Mouse (Mus musculus) cerebellum, adult 2 months (tissue): ENCODE data around the gene Aktip. TPM values are rescaled to one million over a fixed set of nuclear protein-coding genes. Genes with fewer than 3 reads are reported as not detected.

Experiments
- DNase-seq, 2 experiments: peaks; one replicate each; pipeline ENCODE4 v3.0.0; 2021
- H3K27ac ChIP-seq: fragments of 200-500 bp; 2 replicates; pipeline ENCODE4 v1.5.1; 2012; ENCODE audit warnings: low read length, control low read depth, inconsistent platforms; ENCODE audit not compliant: insufficient read depth
- H3K27me3 ChIP-seq: fragments of 200-500 bp; 2 replicates; pipeline ENCODE4 v1.6.1; 2012; ENCODE audit warnings: inconsistent platforms, mild to moderate bottlenecking, low read length, moderate library complexity; ENCODE audit not compliant: control insufficient read depth, insufficient read depth
- H3K4me1 ChIP-seq: fragments of 200-500 bp; 2 replicates; pipeline ENCODE4 v1.6.1; 2011; ENCODE audit warnings: low read length; ENCODE audit not compliant: control insufficient read depth, insufficient read depth
- H3K4me3 ChIP-seq: fragments of 200-500 bp; replicated peaks from 2 replicates; pipeline ENCODE3; 2011; ENCODE audit warnings: mild to moderate bottlenecking, low read depth, low read length, control low read depth; ENCODE audit not compliant: insufficient read depth
- CTCF ChIP-seq: fragments of 200-500 bp; IDR thresholded peaks from 2 replicates; pipeline ENCODE4 v1.5.1; 2011; ENCODE audit warnings: low read depth, mild to moderate bottlenecking, control low read depth, low read length, moderate library complexity, borderline replicate concordance; ENCODE audit not compliant: insufficient read depth
- POLR2A ChIP-seq: fragments of 200-500 bp; IDR thresholded peaks from 2 replicates; pipeline ENCODE4 v1.6.1; 2011; ENCODE audit warnings: low read length, control low read depth, borderline replicate concordance; ENCODE audit not compliant: insufficient read depth
- WGBS: fragments of 180-500 bp; shearing (Covaris S2); methylation state at CpG from one replicate; pipeline ENCODE4 v1.1.7; 2018; 5-methylcytosine and 5-hydroxymethylcytosine counted together
- polyA plus RNA-seq: library from polyadenylated mRNA; depleted of rRNA; stranded (reverse); fragments of >200 nt; gene quantifications from 2 replicates; pipeline ENCODE4 v1.2.3, GENCODE M21; 2012

The Aktip gene
- polyA plus RNA-seq, 1 experiment, result 151 TPM

DNA sequence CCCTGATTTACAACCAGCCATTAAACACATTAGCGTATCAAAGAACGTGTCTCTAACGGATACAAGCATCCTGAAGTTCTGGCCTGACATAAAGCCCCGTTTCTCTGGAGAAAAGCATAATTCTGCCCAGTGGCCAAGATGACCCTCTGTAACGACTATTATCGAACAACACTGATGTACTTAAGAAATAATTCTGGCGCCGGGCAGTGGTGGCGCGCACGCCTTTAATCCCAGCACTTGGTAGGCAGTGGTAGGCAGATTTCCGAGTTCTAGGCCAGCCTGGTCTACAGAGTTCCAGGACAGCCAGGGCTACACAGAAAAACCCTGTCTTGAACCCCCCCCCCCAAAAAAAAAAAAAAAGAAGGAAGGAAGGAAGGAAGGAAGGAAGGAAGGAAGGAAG is 65.1 kb downstream of the Aktip start:
- Histone ChIP-seq H3K4me3 (no peak overlapping the region), H3K27ac (peak overlapping the region; percentile 39; the same call in 1 of the 2 replicates), H3K4me1 (peaks cover 8% of the 10 kb centered on the region), H3K27me3 (no peaks in the 10 kb centered on the region)
- peak; percentile 32 to 47 for DNase-seq
- TF ChIP-seq POLR2A, result no peak
- TF ChIP-seq CTCF, result no peak
- 32% methylated on average over 12 of the region's 12 CpGs for whole genome bisulfite sequencing

DNA sequence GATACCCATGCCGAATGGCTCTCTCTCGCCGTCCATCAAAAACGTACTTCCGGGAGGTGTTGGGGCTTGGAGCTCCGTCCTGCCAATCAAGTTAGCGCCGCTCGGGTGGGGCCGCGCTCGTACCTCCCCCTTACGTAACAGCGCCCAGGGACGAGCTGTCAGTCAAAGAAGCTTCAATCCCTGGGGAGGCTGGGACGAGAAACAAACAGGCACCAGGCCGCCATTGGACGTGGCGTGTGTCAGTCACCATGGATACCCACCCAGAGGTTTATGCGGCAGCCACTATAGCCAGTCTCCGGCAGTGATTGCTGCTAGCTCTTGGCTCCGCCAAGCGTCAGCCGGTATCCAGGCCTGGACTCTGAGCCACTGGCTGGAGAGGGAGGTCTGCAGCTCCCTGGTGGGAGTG is 65.7 kb downstream of the Aktip start:
- H3K27me3 ChIP-seq, result no peaks in the 10 kb centered on the region
- under 1% methylated on average over 24 of the region's 24 CpGs for WGBS
- TF ChIP-seq CTCF (0 out of 2 replicates have a peak, but pooled peaks have one; percentile 4), POLR2A (peak; percentile 91)
- DNase-seq, result peak; percentile 100
- peaks cover 8% of the 10 kb centered on the region for H3K4me1 ChIP-seq
- H3K27ac ChIP-seq, result peak overlapping the region; percentile 39; the same call in 1 of the 2 replicates
- H3K4me3 ChIP-seq, result peak overlapping the region; percentile 51

DNA sequence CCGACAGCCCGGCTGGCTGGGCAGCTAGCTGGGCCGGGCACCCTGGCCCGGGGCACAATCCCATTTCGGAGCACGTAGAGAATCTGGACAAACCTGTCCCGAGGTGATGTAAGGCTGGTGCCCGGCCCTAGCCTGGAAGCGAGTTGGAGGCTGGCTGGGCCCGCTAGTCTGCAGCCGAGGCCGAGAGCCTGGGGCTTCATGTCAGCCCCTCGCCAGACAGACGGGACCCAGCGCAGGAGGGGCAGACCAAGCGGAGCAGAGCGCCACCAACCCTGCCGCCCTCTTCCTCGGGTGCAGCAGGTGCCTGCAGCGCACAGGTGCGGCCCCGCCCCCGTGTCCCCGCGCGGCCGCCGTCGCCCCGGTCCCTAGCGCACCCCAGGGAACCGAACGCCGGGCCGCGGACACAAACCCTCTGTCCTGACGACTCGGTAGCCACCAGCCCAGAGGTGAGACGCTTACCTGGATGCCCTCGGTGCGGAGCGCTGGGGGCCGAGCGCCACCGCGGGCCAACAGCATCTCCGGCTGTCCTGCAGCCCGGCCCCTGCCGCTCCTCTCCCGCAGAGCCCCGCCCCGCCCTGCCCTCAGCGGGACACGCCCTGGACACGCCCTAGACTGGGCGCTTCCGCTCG is 66.2 kb downstream of the Aktip start:
- WGBS, result under 1% methylated on average over 57 of the region's 58 CpGs
- Histone ChIP-seq H3K4me1 (peaks cover 8% of the 10 kb centered on the region), H3K4me3 (peak overlapping the region; percentile 79), H3K27ac (peak overlapping the region; percentile 82), H3K27me3 (no peaks in the 10 kb centered on the region)
- no peak for TF ChIP-seq CTCF
- peak; percentile 72; the same call in 1 of the 2 replicates for TF ChIP-seq POLR2A
- DNase-seq, result no peak

DNA sequence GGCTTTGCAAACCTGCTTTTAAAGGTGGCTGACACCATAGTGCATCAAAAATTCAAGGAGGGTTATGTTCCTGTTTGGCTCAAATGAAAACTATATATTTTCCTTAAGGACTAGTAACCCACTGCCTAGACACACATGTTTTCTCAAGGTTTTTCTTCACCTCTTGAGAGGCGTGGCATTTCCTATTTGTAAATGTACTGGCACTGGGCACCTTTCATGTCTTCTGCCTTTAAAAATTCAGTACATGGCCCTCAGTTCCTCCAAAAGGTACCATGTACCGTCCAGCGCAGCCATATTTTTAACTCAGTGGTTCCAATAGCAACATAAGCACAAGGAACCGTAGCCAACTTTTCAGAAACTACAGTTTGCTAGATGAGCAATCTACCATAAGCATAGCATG is 67.0 kb downstream of the Aktip start:
- H3K27ac ChIP-seq, result no peak overlapping the region; the same call in 1 of the 2 replicates
- 47% methylated on average over 4 of the region's 4 CpGs for WGBS
- H3K4me3 ChIP-seq, result peak overlapping the region; percentile 79

DNA sequence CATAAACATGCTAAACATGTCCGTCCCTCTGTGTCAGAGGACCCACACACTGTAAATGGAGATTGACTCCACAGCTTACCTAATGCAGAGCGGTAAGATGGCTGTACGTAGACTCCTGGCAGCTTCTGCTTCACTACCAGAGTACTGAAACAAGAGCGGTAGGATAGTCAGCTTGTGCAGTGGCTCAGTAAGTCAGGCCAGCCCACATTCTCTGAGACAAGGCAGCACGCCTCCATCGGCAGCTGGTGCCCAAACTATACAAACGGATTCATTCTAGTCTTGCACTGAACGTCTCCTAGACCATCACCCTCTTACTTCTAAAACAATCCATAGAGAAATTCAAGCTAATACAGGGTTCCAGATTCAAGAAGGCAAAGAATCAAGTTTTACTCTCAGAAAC is 73.0 kb downstream of the Aktip start:
- peaks cover 8% of the 10 kb centered on the region for H3K4me1 ChIP-seq
- H3K4me3 ChIP-seq, result no peak overlapping the region
- no peaks in the 10 kb centered on the region for H3K27me3 ChIP-seq
- WGBS, result 88% methylated on average over 8 of the region's 8 CpGs
- DNase-seq, result no peak
- TF ChIP-seq CTCF, result no peak
- TF ChIP-seq POLR2A, result no peak
- no peak overlapping the region for H3K27ac ChIP-seq

More for the DNA sequence above, 67.0 kb downstream of the Aktip start:
- Histone ChIP-seq H3K27me3 (no peaks in the 10 kb centered on the region), H3K4me1 (peaks cover 8% of the 10 kb centered on the region)
- DNase-seq, result no peak
- TF ChIP-seq POLR2A (no peak), CTCF (no peak)

DNA sequence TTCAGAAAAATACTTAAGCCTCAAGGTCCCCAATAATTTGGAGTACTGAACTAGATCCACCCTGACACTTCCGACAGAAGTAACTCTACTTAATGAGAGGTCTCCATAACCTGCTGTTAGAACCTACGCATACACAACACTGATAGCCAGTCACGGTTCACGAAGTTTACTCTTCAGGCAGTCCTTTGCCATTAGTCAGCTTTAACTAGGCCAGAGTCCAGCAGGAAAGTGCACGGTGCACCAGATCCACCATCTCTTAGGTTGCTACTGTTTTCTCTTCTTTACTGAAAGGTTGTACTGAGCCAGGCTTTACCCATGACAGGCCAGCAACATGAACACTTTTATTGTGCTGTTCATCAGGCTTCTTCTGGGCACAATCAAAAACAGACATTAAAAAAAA is 75.5 kb downstream of the Aktip start:
- WGBS, result 91% methylated on average over 5 of the region's 5 CpGs

DNA sequence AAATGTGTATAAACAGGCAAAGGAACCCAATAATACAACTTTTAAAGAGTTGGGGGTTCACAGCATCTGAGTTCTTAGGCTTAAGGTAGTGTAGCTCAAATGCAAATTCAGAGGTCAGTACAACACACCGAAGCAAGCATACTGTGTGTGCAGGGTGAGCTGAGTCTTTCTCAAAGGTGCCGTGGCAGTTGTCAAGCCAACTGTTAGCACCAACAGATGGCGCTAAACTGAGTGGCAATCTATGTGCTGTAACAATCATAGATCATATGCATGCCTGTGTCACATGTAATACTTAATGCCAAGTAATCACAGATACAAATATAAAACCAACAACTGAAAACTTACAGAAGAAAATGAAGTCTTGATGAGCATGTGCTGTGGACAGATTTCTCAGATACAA is 81.6 kb downstream of the Aktip start:
- no peaks in the 10 kb centered on the region for H3K27me3 ChIP-seq
- H3K4me3 ChIP-seq, result no peak overlapping the region
- TF ChIP-seq POLR2A, result no peak
- TF ChIP-seq CTCF, result peak; percentile 37; the same call in 1 of the 2 replicates
- H3K27ac ChIP-seq, result no peak overlapping the region
- H3K4me1 ChIP-seq, result no peaks in the 10 kb centered on the region
- no peak for DNase-seq
- 64% methylated on average over 3 of the region's 3 CpGs for WGBS

More for the DNA sequence above, 75.5 kb downstream of the Aktip start:
- Histone ChIP-seq H3K4me1 (no peaks in the 10 kb centered on the region), H3K4me3 (no peak overlapping the region), H3K27me3 (no peaks in the 10 kb centered on the region), H3K27ac (no peak overlapping the region)
- TF ChIP-seq CTCF, result no peak
- no peak for DNase-seq

DNA sequence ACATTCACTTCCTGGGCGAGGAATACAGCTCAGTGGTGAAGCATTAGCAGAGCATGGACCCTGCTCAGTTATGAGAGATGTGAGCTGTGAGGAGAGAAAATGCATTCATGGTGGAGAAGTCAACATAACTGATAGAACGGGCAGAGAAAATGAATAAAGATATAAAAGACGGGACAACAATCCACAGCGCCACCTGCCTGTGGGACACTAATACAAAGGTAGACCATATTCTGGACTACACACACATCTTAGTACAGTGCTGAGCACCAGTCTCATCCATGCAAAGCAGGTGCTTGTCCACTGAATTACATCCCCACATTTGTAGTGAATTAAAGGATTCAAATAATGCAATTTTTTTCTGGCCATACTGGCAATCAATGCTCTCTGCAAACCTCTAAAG is 82.2 kb downstream of the Aktip start:
- H3K4me3 ChIP-seq, result no peak overlapping the region
- no peak for DNase-seq
- no peaks in the 10 kb centered on the region for H3K4me1 ChIP-seq
- TF ChIP-seq CTCF (no peak), POLR2A (no peak)
- WGBS, result 91% methylated on average over 4 of the region's 4 CpGs
- H3K27me3 ChIP-seq, result no peaks in the 10 kb centered on the region
- no peak overlapping the region for H3K27ac ChIP-seq
